ENCODE assay signal across 8 mouse cellular contexts in genomic region chr4:55231522-55231921, GRCm38 (mm10).
DNase-seq lines count a peak whose midpoint lies in the region; ATAC-seq and TF ChIP-seq lines count a peak whose summit lies in the region.

No protein-coding gene starts in this region.

- H3K27ac ChIP-seq in kidney, postnatal 0 days, result no peak overlapping the region
- no peak overlapping the region for H3K27ac ChIP-seq in limb, embryonic 10.5 days

- no peaks in the 10 kb centered on the region for H3K36me3 ChIP-seq in kidney, postnatal 0 days (ENCODE audit: insufficient read depth, low read length)
- no peaks in the 10 kb centered on the region for H3K36me3 ChIP-seq in limb, embryonic 10.5 days

- H3K9ac ChIP-seq in kidney, postnatal 0 days (ENCODE audit: low read depth, low read length), result no peak overlapping the region

- ATAC-seq in kidney, postnatal 0 days (replicated peaks; ENCODE audit: low FRiP score, low read depth), result no peak
- ATAC-seq in erythroid progenitor cell, adult 5-6 weeks (replicated peaks; ENCODE audit: low FRiP score, poor library complexity, severe bottlenecking), result no peak

- H3K27me3 ChIP-seq in kidney, postnatal 0 days (ENCODE audit: insufficient read depth, low read length), result no peaks in the 10 kb centered on the region
- no peaks in the 10 kb centered on the region for H3K27me3 ChIP-seq in limb, embryonic 10.5 days (ENCODE audit: low read depth, poor library complexity, severe bottlenecking)

- H3K4me1 ChIP-seq in kidney, postnatal 0 days (replicated peaks; ENCODE audit: insufficient read depth, low read length), result no peaks in the 10 kb centered on the region
- no peaks in the 10 kb centered on the region for H3K4me1 ChIP-seq in limb, embryonic 10.5 days

- H3K9me3 ChIP-seq in kidney, postnatal 0 days (replicated peaks; ENCODE audit: low read length), result no peaks in the 10 kb centered on the region
- H3K9me3 ChIP-seq in limb, embryonic 10.5 days (replicated peaks), result no peaks in the 10 kb centered on the region

- 30% methylated on average over 4 of the region's 4 CpGs for WGBS in kidney, postnatal 0 days
- WGBS in limb, embryonic 10.5 days, result 29% methylated on average over 4 of the region's 4 CpGs

- TF ChIP-seq CTCF in kidney, postnatal 0 days (IDR thresholded peaks at IDR 0.05; ENCODE audit: low read depth), result peak; percentile 69

- peak; percentile 40 for DNase-seq in kidney, postnatal 0 days (ENCODE audit: low spot score)
- no peak for DNase-seq in kidney, adult 11 months
- peak; percentile 79 for DNase-seq in ES-CJ7 (ENCODE audit: low read depth, low spot score)
- peak; percentile 26 for DNase-seq in adrenal gland, postnatal 25 days
- peak; percentile 53 for DNase-seq in limb, embryonic 10.5 days (ENCODE audit: low spot score)
- DNase-seq in T-cell, adult 2 months (ENCODE audit: low spot score), result no peak
- no peak for DNase-seq in heart, postnatal 25 days (ENCODE audit: low spot score)

- intact Hi-C loops in heart, postnatal 25 days (cut with DNase I), result loop anchor here (10.0 kb wide), 1 partner anchor 307 kb away; no protein-coding TSS in a partner anchor

- H3K4me3 ChIP-seq in kidney, postnatal 0 days (replicated peaks; ENCODE audit: low read depth, low read length), result no peak overlapping the region
- no peak overlapping the region for H3K4me3 ChIP-seq in limb, embryonic 10.5 days

- no peak overlapping the region for H3K4me2 ChIP-seq in kidney, postnatal 0 days (ENCODE audit: low read length)

Comparison
In these comparisons a context has a peak if more than half of its experiments do, and no peak if none do; other contexts are left out.
1. DNase-seq: peak in kidney, postnatal 0 days (single experiment), ES-CJ7 (single experiment), adrenal gland, postnatal 25 days (single experiment) and limb, embryonic 10.5 days (single experiment); none in kidney, adult 11 months (single experiment), T-cell, adult 2 months (single experiment) and heart, postnatal 25 days (single experiment).